Mouse (Mus musculus) heart, adult 18-20 months (tissue): ENCODE measurements around the gene Cops4. TPM values are rescaled to one million over a fixed set of nuclear protein-coding genes. Genes with fewer than 3 reads are reported as not detected.
A peak's percentile ranks its signal among the peaks of the same experiment; 100 is the strongest.

ENCODE experiments used
- DNase-seq, 2 experiments: peaks; one replicate each; pipeline ENCODE4 v3.0.0; 2021 to 2022; ENCODE audit warnings: mixed read lengths in 1 of 2
- long read RNA-seq, 2 experiments: library from polyadenylated mRNA; stranded (forward); transcript quantifications; one replicate each; pipeline ENCODE4 v2.0.0; 2021
- total RNA-seq, 2 experiments: library from RNA; stranded (reverse); gene quantifications; 2 replicates each; pipeline ENCODE4 v1.2.3; 2021

Gene Cops4
- 10 to 100 TPM; 89.2 to 93.2 TPM for total RNA-seq
- long read RNA-seq, experiment 1, transcript Cops4-201 (10 exons, 1,755 nt) = major isoform, 159 of 190 reads
- long read RNA-seq, experiment 1, partial matches to known transcripts = 5 of 190 reads
- long read RNA-seq, experiment 1, other reads (novel, unspliced or antisense) = 26 of 190 reads
- long read RNA-seq, experiment 2, transcript Cops4-201 (10 exons, 1,755 nt) = major isoform, 69 of 74 reads
- long read RNA-seq, experiment 2, partial matches to known transcripts = 1 of 74 reads
- long read RNA-seq, experiment 2, other reads (novel, unspliced or antisense) = 4 of 74 reads

DNA sequence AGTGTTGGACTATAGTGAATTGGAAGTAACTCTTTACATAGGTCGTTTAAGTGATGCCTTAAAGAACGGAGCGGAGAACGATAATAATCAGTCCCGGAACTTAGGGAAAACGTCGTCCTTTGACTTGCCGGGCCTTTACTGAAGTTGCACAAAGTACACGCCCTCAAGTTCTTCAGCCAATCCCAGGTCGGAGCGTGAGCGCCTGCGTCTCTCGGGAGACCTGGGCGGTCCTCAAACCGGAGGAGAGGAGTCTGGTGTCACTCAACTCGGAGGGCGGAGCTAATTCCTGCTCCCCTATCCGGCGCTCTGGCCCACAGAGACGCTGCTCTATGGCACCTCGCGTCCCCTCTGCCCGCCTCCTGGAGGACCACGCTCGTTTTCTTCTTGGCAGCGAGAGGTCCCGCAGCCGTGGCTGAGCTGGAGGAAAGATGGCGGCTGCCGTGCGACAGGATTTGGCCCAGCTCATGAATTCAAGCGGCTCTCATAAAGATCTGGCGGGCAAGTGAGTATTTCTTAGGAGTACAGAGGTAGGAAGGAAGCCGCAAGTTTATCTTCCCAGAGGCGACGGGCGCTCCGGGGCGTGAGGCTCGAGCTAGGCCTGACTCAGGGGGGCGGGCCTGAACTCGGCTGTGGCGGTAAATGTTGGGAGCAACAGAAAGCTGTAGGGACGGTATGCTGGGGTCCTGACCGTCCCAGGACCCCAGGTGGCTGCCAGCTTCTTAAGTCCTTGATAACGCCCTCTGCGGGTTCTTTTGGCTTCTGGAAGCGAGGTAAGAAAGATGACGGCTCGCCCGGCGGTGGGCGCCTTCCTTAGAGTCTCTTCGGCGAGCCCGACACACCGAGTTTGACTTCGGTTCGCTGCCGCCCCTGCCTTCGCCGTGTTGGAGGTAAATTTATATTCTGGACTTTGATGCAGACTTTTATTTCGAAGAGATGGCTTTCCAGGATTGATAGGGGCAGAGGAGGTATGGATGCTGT lies at the start of gene Cops4:
TSS of gene Cops4 (plus strand) at position 261 of the 978 bp plus-strand sequence.
- DNase-seq = peak; percentile 97 to 99

DNA sequence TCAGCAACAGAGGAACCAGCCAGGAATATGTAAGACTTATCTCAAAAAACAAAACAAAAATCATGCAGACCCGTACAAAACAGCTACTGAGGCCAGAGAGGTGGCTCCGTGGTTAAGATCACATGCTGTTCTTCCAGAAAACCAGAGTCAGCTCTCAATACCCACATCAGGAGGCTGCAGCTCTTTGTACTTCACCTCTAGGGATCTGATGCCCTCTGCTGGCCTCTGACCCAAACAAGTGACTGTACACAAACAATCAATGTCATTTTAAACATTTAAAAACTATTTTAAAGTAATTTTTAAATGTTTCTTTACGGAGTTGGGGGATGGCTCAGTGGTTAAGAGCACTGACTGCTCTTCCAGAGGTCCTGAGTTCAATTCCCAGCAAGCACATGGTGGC lies 41.8 kb upstream of the Cops4 start:
- DNase-seq = no peak

DNA sequence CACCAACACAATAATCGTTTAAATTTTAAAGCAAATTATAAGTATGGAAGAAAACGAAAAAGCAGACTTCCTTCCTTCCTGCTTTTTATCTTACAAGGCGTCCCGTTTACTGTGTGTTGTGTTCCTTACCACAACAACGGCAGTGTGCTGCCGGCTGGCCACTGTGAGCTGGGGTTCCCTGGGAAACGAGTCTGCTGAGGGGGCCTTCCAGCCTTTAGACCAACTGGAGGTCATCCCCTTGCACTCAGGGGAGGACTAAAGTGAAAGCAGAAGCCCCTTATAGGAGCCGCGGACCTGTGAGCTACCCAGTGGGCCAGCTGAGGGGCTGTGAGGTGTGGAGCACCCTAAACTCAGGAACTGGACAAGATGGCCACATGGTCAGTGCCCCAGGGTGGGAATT lies 40.5 kb upstream of the Cops4 start:
- DNase-seq = no peak

DNA sequence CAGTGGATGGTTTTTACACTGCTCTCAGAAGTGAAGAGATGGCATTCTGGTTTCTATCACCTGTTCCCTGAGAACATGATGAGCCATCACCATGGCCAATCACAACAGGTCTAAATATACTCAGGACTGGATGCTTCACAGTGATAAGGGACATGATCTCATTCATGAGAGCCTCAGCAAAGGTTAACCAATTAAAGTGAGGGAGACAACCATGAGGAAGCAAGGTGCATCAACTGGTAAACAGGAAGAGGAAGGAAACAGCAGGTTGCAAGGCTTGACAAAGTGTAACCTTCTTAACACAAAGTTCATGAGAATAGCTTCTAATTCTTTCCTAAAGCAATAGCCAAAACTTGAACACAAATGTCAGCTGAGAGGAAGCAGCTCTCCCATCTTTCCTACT lies 34.5 kb upstream of the Cops4 start:
- no peak for DNase-seq

GRCm38 (mm10) chr5:100487120-100487519 lies 31.0 kb upstream of the Cops4 start:
- DNase-seq = no peak

DNA sequence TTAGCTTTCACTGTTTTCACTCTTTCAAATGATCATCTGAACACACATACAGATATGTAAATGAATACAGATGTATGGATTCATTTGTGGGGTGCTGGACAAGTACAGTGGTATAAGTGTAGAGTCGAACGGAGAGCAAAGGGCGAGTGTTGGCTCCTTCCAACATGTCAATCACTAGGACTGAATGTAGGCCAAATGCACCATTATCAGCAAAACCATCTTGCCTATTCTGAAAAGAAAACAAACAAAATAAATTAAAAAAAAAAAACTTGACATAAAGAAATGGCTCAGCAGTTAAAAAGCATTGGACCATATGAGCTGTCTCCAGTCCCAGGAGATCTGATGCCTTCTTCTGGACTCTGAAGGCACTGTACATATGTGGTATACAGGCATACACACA lies 29.9 kb upstream of the Cops4 start:
- no peak for DNase-seq

GRCm38 (mm10) chr5:100489340-100489739 lies 28.8 kb upstream of the Cops4 start:
- no peak for DNase-seq

DNA sequence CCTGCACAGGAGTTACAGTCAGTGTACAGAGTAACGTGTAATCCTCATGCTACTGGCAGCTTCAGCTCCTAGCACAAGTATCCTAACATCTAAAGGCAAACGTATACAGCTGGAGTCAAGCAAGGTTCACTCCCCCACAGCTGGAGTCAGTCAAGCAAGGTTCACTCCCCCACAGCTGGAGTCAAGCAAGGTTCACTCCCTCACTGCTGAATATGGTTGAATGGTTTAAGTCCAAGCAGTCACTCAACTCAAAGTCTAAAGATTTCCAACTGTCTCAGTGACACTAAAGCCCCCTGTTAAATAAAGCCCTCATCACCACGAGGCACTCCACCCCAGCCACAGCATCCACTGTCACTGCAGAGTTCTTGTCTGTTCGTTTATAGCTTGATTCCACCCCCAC lies 26.4 kb upstream of the Cops4 start:
- no peak for DNase-seq

GRCm38 (mm10) chr5:100498436-100499180 lies 19.5 kb upstream of the Cops4 start:
- DNase-seq = peak; percentile 81 to 87

- no peak for DNase-seq
Measured at GRCm38 (mm10) chr5:100499243-100499642, 18.9 kb upstream of the Cops4 start.

- peak; percentile 17 to 42 for DNase-seq
Measured at GRCm38 (mm10) chr5:100499831-100500304, 18.2 kb upstream of the Cops4 start.

GRCm38 (mm10) chr5:100500458-100500961 lies 17.6 kb upstream of the Cops4 start, which contains the start of gene Lin54:
Gene Lin54 (minus strand): TSS chr5:100500639.
- DNase-seq = peak; percentile 88 to 93

DNA sequence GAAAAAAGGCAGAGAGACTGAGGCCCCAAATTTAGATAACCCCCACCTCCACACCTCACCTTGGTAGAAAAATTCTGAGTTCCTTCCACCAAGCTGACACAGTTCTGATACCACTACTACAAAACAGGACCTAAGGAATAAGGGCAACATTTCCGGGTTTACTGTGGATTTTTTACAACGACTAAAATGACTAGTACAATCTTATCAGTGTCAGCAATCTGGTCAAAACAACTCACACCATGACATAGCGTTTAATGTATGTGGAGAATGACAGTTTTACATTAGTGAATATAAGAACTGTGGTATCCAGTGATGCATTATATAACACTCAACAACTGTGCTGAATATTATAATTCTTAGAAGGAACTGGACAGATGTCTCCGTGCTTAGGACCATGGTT lies 16.8 kb upstream of the Cops4 start:
- no peak for DNase-seq

- no peak for DNase-seq
Measured at GRCm38 (mm10) chr5:100509247-100509646, 8.9 kb upstream of the Cops4 start.

- DNase-seq = no peak
Measured at GRCm38 (mm10) chr5:100512576-100512975, 5.5 kb upstream of the Cops4 start.

- no peak for DNase-seq
Measured at GRCm38 (mm10) chr5:100519027-100519411, 910 bp downstream of the Cops4 start.

- no peak for DNase-seq
Measured at GRCm38 (mm10) chr5:100520223-100520622, 2.1 kb downstream of the Cops4 start.

GRCm38 (mm10) chr5:100523331-100523730 lies 5.2 kb downstream of the Cops4 start:
- DNase-seq = no peak

DNA sequence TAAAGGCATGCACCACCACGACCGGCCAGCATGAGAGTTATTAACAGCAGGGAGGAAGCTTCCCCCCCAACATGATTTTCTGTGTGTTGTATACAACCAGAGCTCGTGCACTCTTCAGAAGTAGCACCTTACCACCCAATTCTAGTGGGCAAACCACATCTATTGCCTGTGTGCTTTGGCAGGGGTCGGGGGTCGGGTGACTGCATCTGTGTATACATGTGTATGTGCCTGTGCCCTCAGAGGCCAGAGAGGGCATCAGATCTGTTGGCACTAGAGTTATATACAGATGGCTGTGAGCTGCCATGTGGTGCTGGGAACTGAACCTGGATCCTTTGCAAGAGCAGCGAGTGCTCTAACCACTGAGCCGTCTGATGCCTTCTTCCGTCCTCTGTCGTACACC lies 6.8 kb downstream of the Cops4 start:
- DNase-seq = no peak

DNA sequence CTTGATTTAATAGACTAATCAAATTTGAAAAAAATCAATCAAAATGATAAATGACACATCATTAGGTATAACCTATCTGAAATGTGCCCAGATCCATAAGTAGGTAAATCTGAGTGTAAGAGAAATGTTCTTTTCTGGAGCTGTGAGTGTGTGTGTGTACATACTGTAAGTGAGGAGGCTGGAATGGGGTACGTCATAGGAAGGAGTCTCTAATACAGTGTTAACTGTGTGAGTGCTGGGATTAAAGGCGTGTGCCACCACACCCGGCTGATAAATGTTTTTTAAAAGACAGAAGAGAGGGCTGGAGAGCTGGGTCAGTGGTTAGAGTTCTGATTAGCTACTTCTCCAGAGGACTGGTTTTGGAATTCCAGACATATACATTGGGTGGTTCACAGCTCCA lies 7.5 kb downstream of the Cops4 start:
- DNase-seq = no peak

DNA sequence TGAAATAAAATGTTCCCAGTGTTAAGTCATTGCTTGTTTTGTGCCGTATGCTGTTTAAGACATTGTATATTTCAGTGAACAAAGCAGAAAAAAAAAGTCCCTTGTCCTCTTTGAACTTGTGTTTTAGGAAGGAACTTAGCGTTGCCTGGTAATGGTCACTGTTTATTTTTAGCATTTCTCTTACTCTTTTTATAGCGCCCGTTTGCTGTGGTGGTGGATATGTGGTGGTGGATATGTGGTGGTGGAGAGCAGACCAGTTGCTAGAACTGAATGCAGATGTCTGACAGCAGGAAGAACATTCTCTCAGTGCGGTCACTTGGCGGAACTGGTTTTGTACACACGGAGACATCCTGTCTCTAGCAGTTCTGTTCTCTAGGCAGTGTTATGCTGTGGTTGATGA lies 8.1 kb downstream of the Cops4 start:
- peak; percentile 42 to 67 for DNase-seq

- no peak for DNase-seq
Measured at GRCm38 (mm10) chr5:100535826-100536225, 17.7 kb downstream of the Cops4 start.
